Mouse (Mus musculus): ENCODE results near the gene Sox1. TPM values are rescaled to one million over a fixed set of nuclear protein-coding genes. Genes with fewer than 3 reads are reported as not detected.

Sox1 gene
- total and polyA plus RNA-seq, 3 experiments, result 0.05 TPM; not detected in 2

- ATAC-seq (ENCODE audit: extremely low read depth, insufficient number of reproducible peaks, low FRiP score, poor library complexity, severe bottlenecking) (no peak), DNase-seq (ENCODE audit: low spot score) (no peak)
- no peaks in the 10 kb centered on the region for H3K9me3 ChIP-seq (replicated peaks)
- no peaks in the 10 kb centered on the region for H3K36me3 ChIP-seq (replicated peaks)
- H3K4me3 ChIP-seq (ENCODE audit: low read depth, low read length), result no peak overlapping the region
- no peaks in the 10 kb centered on the region for H3K4me1 ChIP-seq (ENCODE audit: insufficient read depth, low read depth, low read length)
- TF ChIP-seq GATA2 (IDR thresholded peaks at IDR 0.05; ENCODE audit: borderline replicate concordance, low read depth, low read length) (no peak), TAL1 (conservative IDR thresholded peaks at IDR 0.05; ENCODE audit: low read depth, low read length) (no peak), POLR2AphosphoS5 (IDR thresholded peaks at IDR 0.05; ENCODE audit: insufficient replicate concordance, low read depth, low read length) (no peak), CTCF (IDR thresholded peaks at IDR 0.05; ENCODE audit: low read depth, low read length) (no peak), GATA1 (IDR thresholded peaks at IDR 0.05; ENCODE audit: borderline replicate concordance, low read length) (no peak)
- H3K27me3 ChIP-seq (ENCODE audit: insufficient read depth, low read length), result no peaks in the 10 kb centered on the region; the same call in 1 of the 2 replicates
Observed at GRCm38 (mm10) chr8:12427886-12428799, 33.0 kb downstream of the Sox1 start.

DNA sequence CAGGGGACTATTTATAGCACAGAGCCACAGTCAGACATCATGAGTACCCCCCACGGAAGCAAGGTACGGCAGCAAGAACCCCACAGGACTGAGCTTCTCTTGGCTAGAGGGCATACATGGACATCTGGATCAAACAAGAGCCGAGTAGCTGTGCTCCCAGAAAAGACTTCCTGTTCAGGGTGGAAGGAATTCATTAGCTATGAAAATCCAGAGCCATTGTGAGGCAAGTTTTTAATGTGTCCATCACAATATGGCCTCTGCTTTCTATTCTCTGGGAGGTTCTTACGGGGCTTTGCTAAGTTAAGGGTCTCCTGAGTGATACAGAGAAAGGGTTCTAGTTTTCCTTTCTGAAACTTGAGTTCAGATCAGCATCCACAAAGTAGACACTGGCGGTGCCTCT lies 33.8 kb downstream of the Sox1 start:
- Histone ChIP-seq H3K4me1 (ENCODE audit: insufficient read depth, low read depth, low read length) (no peaks in the 10 kb centered on the region), H3K36me3 (replicated peaks) (no peaks in the 10 kb centered on the region), H3K4me3 (ENCODE audit: low read depth, low read length) (no peak overlapping the region), H3K9me3 (replicated peaks) (no peaks in the 10 kb centered on the region), H3K27me3 (ENCODE audit: insufficient read depth, low read length) (no peaks in the 10 kb centered on the region; the same call in 1 of the 2 replicates)
- DNase-seq (ENCODE audit: low spot score), result no peak
- ATAC-seq (ENCODE audit: extremely low read depth, insufficient number of reproducible peaks, low FRiP score, poor library complexity, severe bottlenecking), result no peak
- no peak for TF ChIP-seq GATA2 (IDR thresholded peaks at IDR 0.05; ENCODE audit: borderline replicate concordance, low read depth, low read length)
- no peak for TF ChIP-seq TAL1 (conservative IDR thresholded peaks at IDR 0.05; ENCODE audit: low read depth, low read length)
- TF ChIP-seq CTCF (IDR thresholded peaks at IDR 0.05; ENCODE audit: low read depth, low read length), result no peak
- TF ChIP-seq POLR2AphosphoS5 (IDR thresholded peaks at IDR 0.05; ENCODE audit: insufficient replicate concordance, low read depth, low read length), result no peak

DNA sequence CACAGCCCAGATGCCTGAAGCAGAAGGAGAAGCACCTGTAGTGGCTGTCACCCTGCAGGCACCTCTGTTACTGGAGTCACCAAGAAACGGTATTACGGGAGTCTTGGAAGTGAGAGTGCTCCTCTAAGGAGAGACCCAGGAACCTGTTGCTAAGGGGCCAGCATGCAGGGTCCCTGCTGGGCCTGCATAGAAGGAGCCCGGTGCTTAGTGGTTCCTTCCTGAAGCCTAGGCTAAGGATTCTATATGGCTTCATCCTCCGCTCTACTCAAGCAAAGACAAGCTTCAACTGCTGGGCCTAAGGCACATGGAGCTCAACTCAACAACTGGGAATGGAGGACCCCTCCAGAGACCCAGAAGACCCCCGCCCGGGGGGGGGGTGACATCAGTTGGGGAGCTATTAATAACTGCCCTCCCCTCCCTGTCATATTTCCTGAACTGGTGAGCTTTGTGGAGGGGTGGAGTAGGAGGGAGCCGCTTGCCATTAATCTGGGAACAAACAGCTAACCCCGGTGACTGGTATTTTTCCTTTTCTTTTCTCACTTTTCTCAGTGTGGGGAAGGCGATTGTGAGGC lies 34.6 kb downstream of the Sox1 start:
- Histone ChIP-seq H3K4me3 (ENCODE audit: low read depth, low read length) (no peak overlapping the region), H3K4me1 (ENCODE audit: insufficient read depth, low read depth, low read length) (no peaks in the 10 kb centered on the region), H3K9me3 (replicated peaks) (no peaks in the 10 kb centered on the region), H3K27me3 (ENCODE audit: insufficient read depth, low read length) (no peaks in the 10 kb centered on the region; the same call in 1 of the 2 replicates), H3K36me3 (replicated peaks) (no peaks in the 10 kb centered on the region)
- DNase-seq (ENCODE audit: low spot score) (no peak), ATAC-seq (ENCODE audit: extremely low read depth, insufficient number of reproducible peaks, low FRiP score, poor library complexity, severe bottlenecking) (no peak)
- TF ChIP-seq GATA1 (IDR thresholded peaks at IDR 0.05; ENCODE audit: borderline replicate concordance, low read length) (no peak), POLR2AphosphoS5 (IDR thresholded peaks at IDR 0.05; ENCODE audit: insufficient replicate concordance, low read depth, low read length) (no peak), GATA2 (IDR thresholded peaks at IDR 0.05; ENCODE audit: borderline replicate concordance, low read depth, low read length) (no peak), CTCF (IDR thresholded peaks at IDR 0.05; ENCODE audit: low read depth, low read length) (no peak), TAL1 (conservative IDR thresholded peaks at IDR 0.05; ENCODE audit: low read depth, low read length) (no peak)

DNA sequence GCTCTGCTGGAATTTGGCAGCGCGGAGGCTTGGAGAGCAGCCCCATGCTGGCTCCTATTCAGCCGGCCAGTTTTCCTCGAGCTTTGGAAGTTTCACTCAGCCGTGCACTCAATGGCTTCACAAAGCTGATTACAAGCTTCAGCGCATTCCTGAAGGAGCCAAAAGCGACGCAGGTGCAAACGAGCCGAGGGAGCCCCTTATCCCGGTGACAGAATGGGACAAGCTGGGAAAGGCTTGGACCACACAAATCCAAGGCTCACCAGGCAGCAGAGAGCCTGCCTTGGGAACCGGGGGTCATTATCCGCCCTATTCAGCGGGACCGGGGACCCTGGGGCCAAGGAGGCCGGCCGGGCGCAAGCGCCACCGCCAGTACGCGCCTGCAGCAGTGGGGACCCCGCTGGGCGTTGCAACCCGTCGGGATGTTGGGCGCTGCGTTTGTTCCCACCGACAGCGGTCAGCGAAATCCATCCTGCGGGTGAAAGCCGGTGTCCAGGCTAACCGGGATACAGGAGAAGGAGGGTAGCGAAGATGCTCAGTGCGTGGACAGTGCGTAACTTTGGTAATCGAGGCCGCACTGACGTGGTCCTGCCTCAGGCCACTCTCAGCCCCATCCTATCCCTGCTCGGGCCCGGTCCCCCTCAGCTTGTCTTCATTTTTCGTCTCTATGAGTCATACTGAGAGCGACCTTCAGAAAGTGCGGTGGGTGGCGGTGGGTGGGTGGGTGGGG lies 35.2 kb downstream of the Sox1 start:
- H3K4me1 ChIP-seq (ENCODE audit: insufficient read depth, low read depth, low read length), result no peaks in the 10 kb centered on the region
- TF ChIP-seq GATA2 (IDR thresholded peaks at IDR 0.05; ENCODE audit: borderline replicate concordance, low read depth, low read length) (no peak), POLR2AphosphoS5 (IDR thresholded peaks at IDR 0.05; ENCODE audit: insufficient replicate concordance, low read depth, low read length) (no peak), TAL1 (conservative IDR thresholded peaks at IDR 0.05; ENCODE audit: low read depth, low read length) (no peak)
- DNase-seq (ENCODE audit: low spot score) (no peak), ATAC-seq (ENCODE audit: extremely low read depth, insufficient number of reproducible peaks, low FRiP score, poor library complexity, severe bottlenecking) (no peak)
- no peaks in the 10 kb centered on the region for H3K9me3 ChIP-seq (replicated peaks)
- no peaks in the 10 kb centered on the region for H3K36me3 ChIP-seq (replicated peaks)
- no peaks in the 10 kb centered on the region; the same call in 1 of the 2 replicates for H3K27me3 ChIP-seq (ENCODE audit: insufficient read depth, low read length)
- no peak overlapping the region for H3K4me3 ChIP-seq (ENCODE audit: low read depth, low read length)

DNA sequence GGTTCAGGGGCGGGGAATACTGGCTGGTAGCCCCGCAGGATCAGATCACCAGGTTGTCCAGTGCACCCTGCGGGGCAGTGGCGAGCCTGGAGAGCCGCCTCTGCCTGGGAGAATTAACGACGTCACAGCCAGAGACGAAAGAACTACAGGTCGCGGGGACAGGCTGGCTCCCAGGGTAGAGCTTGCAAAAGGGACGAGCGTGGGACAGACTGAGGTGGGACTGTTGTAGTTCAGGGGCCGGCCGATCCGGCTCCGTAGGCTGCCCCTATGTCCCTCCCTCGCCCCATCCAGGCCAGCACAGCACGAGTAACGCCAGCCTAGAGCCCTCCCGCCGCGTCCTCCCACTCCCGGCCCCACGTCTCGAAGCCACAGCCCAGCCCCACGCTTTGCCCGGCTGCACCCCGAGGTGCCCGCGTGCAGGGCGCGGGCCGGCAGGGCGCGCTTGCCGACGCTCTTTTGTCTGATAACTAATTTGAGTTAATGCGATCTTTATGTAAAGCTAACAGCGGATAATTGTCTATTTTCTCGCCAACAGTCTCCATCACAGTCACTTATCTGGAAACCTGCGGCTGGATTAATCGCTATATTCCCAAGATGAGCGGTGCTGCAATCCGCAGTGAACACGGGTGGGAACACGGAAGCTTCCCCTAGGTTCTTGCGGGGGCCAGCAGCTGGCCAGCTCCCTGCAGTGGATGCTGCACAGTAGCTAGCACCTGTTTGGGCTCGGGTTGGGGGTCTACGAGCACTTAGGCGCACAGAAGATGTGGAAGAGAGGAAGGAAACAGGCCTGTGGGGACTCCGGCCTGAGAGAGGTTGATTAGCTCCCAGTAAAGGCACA lies 36.0 kb downstream of the Sox1 start:
- TF ChIP-seq CTCF (IDR thresholded peaks at IDR 0.05; ENCODE audit: low read depth, low read length) (no peak), GATA1 (IDR thresholded peaks at IDR 0.05; ENCODE audit: borderline replicate concordance, low read length) (no peak), POLR2AphosphoS5 (IDR thresholded peaks at IDR 0.05; ENCODE audit: insufficient replicate concordance, low read depth, low read length) (no peak), GATA2 (IDR thresholded peaks at IDR 0.05; ENCODE audit: borderline replicate concordance, low read depth, low read length) (no peak), TAL1 (conservative IDR thresholded peaks at IDR 0.05; ENCODE audit: low read depth, low read length) (no peak)
- DNase-seq (ENCODE audit: low spot score), result no peak
- Histone ChIP-seq H3K4me3 (ENCODE audit: low read depth, low read length) (no peak overlapping the region), H3K9me3 (replicated peaks) (no peaks in the 10 kb centered on the region), H3K36me3 (replicated peaks) (no peaks in the 10 kb centered on the region), H3K27me3 (ENCODE audit: insufficient read depth, low read length) (no peaks in the 10 kb centered on the region; the same call in 1 of the 2 replicates), H3K4me1 (ENCODE audit: insufficient read depth, low read depth, low read length) (no peaks in the 10 kb centered on the region)
- no peak for ATAC-seq (ENCODE audit: extremely low read depth, insufficient number of reproducible peaks, low FRiP score, poor library complexity, severe bottlenecking)

Measured in G1E (cell line).